Mouse (Mus musculus) A20 (cell line): ENCODE data around the gene Gm21820.
"Not testable (repeated sequence)": the region's sequence is repeated elsewhere in the genome, so short reads cannot be mapped to it uniquely, and the experiment has no call there.

Source experiments
- DNase-seq: peaks from one replicate; pipeline ENCODE4 v3.0.0-alpha.2; 2011; ENCODE audit warnings: low read depth, low spot score

Gene Gm21820

GRCm38 (mm10) chrY:5249341-5249740 lies at the start of gene Gm21820:
Gene Gm21820, minus strand, starts transcription at chrY:5249441.
- not testable (repeated sequence) for DNase-seq
